Mouse (Mus musculus): Measurements from ENCODE around the gene Odr4. TPM values are rescaled to one million over a fixed set of nuclear protein-coding genes. Genes with fewer than 3 reads are reported as not detected.

The Odr4 gene
- 26.6 and 28.1 TPM in 2 replicates for polyA plus RNA-seq (2016; fragmentation: Nextera tagmentation; extraction: Ambion mirVana)

DNA sequence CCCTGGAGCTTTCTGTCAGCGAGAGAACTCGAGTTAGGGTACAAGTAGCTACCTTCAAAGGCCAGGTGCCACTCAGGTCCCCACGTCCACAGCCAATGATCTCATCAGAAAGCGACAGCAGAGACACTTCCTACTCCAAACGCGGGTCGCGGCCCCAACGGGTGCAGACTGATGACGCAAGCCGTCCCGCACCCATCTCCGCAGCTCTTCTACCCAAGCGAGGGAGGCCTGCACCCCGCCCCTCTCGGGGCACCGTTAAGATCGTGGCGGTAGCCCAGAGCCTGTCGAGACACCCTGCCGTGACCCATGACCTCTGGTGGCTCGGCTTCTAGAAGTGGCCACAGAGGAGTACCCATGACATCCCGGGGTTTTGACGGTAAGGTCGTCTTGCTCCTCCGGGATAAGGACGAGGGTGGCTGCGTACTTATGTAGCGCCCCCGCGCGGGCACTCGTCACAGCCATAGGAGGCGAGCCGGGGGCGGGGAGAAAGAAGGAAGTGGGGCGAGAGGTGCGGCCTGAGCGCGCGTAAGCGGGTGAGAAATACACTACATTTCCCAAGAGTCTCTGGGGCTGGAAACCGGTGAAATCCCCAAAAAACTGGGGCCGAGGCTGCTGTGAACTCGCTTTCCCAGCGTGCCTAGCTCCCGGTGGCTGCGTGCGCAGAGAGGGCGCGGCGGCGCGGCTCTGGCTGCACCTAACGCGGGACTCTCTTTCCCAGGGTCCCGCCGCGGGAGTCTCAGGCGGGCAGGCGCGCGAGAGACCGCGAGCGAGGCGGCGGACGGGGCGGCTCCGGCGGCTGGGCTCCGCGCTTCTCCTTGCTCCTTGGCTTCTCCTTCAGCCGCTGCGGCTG is at the start of gene Odr4, which contains the start of gene Tpr:
Gene Odr4 (minus strand): TSS at position 443 of the 850 bp plus-strand sequence.
Gene Tpr (plus strand): TSS at position 201 of the 850 bp plus-strand sequence.
- no peaks in the 10 kb centered on the region for H3K9me3 ChIP-seq
- H3K4me3 ChIP-seq: peak within 1 kb of the TSS; percentile 82
- under 1% methylated on average over 76 of the region's 76 CpGs for WGBS
- H3K4me1 ChIP-seq: peaks cover 19% of the 10 kb centered on the region
- H3K36me3 ChIP-seq (replicated peaks): peaks cover 46% of the 10 kb centered on the region
- H3K27ac ChIP-seq: peak within 1 kb of the TSS; percentile 92
- no peaks in the 10 kb centered on the region for H3K27me3 ChIP-seq (ENCODE audit: poor library complexity, severe bottlenecking)
- DNase-seq (ENCODE audit: extremely low spot score, low spot score): peak; percentile 97

- no peaks in the 10 kb centered on the region for H3K4me1 ChIP-seq
- no peaks in the 10 kb centered on the region for H3K9me3 ChIP-seq
- no peak for DNase-seq (ENCODE audit: extremely low spot score, low spot score)
- no peaks in the 10 kb centered on the region for H3K27me3 ChIP-seq (ENCODE audit: poor library complexity, severe bottlenecking)
- WGBS: 92% methylated on average over 4 of the region's 4 CpGs
- H3K4me3 ChIP-seq: no peak overlapping the region
- no peak overlapping the region for H3K27ac ChIP-seq
- peaks cover 99% of the 10 kb centered on the region for H3K36me3 ChIP-seq (replicated peaks)
These were observed 48.9 kb upstream of the Odr4 start for GRCm38 (mm10) chr1:150441731-150442130.

- no peak overlapping the region for H3K27ac ChIP-seq
- H3K4me1 ChIP-seq: no peaks in the 10 kb centered on the region
- H3K36me3 ChIP-seq (replicated peaks): peaks cover 99% of the 10 kb centered on the region
- no peaks in the 10 kb centered on the region for H3K9me3 ChIP-seq
- H3K27me3 ChIP-seq (ENCODE audit: poor library complexity, severe bottlenecking): no peaks in the 10 kb centered on the region
- WGBS: 94% methylated on average over 3 of the region's 3 CpGs
- no peak overlapping the region for H3K4me3 ChIP-seq
- DNase-seq (ENCODE audit: extremely low spot score, low spot score): no peak
These were observed 45.8 kb upstream of the Odr4 start for GRCm38 (mm10) chr1:150438641-150439040.

DNA sequence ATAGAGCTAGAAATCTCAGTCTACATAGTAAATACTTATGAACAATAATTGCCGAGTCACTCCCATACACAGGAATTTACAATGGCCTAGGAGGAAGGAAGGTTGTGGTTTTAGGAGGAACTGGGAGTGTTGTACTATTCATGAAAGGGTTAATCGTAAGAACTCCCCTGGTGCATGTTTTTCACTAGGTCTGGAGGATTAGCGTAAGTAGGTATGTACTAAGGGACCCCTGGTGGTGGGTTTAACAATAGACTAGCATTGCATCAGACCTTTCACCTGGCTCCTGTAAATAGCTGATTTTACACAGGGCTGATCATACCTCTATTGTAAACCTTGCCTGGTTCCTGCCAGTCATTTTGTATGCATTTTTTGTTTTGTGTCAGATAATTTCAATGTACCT is 33.3 kb upstream of the Odr4 start:
- no peaks in the 10 kb centered on the region for H3K4me1 ChIP-seq
- no peak overlapping the region for H3K4me3 ChIP-seq
- no peak for DNase-seq (ENCODE audit: extremely low spot score, low spot score)
- WGBS: 69% methylated on average over 3 of the region's 3 CpGs
- H3K27me3 ChIP-seq (ENCODE audit: poor library complexity, severe bottlenecking): no peaks in the 10 kb centered on the region
- H3K9me3 ChIP-seq: no peaks in the 10 kb centered on the region
- peaks cover 100% of the 10 kb centered on the region for H3K36me3 ChIP-seq (replicated peaks)
- no peak overlapping the region for H3K27ac ChIP-seq

DNA sequence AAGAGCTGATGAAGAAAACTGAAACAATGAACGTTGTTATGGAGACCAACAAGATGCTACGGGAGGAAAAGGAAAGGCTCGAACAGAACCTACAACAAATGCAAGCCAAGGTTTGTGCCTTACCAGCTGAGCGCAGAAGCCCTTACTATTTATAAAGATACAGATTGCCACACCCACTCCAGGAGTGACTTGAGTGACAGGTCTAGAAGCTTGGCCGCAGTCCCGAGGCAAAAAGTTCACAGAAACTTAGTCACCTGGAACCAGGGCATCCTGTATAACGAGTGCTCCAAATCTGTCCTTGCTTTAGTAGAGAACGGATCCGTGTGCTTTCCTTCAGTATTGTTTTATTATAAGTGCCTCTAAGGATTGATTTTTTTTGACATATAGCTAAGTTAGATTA is 32.8 kb upstream of the Odr4 start:
- H3K36me3 ChIP-seq (replicated peaks): peaks cover 99% of the 10 kb centered on the region
- no peaks in the 10 kb centered on the region for H3K4me1 ChIP-seq
- DNase-seq (ENCODE audit: extremely low spot score, low spot score): no peak
- no peak overlapping the region for H3K27ac ChIP-seq
- 91% methylated on average over 9 of the region's 9 CpGs for WGBS
- H3K4me3 ChIP-seq: no peak overlapping the region
- H3K27me3 ChIP-seq (ENCODE audit: poor library complexity, severe bottlenecking): no peaks in the 10 kb centered on the region
- no peaks in the 10 kb centered on the region for H3K9me3 ChIP-seq

- Histone ChIP-seq H3K4me1 (no peaks in the 10 kb centered on the region), H3K36me3 (replicated peaks) (peaks cover 99% of the 10 kb centered on the region), H3K27me3 (ENCODE audit: poor library complexity, severe bottlenecking) (no peaks in the 10 kb centered on the region), H3K9me3 (no peaks in the 10 kb centered on the region), H3K4me3 (no peak overlapping the region), H3K27ac (no peak overlapping the region)
- DNase-seq (ENCODE audit: extremely low spot score, low spot score): no peak
- WGBS: 95% methylated on average over 4 of the region's 4 CpGs
These were observed 25.5 kb upstream of the Odr4 start for GRCm38 (mm10) chr1:150418426-150418825.

GRCm38 (mm10) chr1:150416006-150416405 is 23.1 kb upstream of the Odr4 start:
- no peak for DNase-seq (ENCODE audit: extremely low spot score, low spot score)
- Histone ChIP-seq H3K4me1 (no peaks in the 10 kb centered on the region), H3K9me3 (no peaks in the 10 kb centered on the region), H3K4me3 (no peak overlapping the region), H3K27ac (no peak overlapping the region), H3K36me3 (replicated peaks) (peaks cover 98% of the 10 kb centered on the region), H3K27me3 (ENCODE audit: poor library complexity, severe bottlenecking) (no peaks in the 10 kb centered on the region)
- WGBS: 98% methylated on average over 3 of the region's 3 CpGs

DNA sequence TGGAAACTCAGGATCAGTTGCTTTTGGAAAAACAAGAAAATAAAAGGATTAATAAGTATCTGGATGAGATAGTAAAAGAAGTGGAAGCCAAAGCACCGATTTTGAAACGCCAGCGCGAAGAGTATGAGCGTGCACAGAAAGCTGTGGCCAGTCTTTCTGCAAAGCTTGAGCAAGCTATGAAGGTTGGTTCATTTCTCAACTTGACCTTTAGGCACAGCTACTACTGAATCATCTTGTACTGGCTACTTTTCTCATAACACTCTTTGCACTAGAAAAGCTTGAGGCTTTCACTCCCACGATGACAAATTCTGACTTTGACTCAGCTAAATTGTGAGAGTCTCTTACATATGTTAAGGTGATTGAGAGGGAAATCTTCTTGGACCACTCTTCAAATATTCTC is 17.1 kb upstream of the Odr4 start:
- H3K27me3 ChIP-seq (ENCODE audit: poor library complexity, severe bottlenecking): no peaks in the 10 kb centered on the region
- H3K4me3 ChIP-seq: no peak overlapping the region
- 95% methylated on average over 6 of the region's 6 CpGs for WGBS
- H3K36me3 ChIP-seq (replicated peaks): peaks cover 98% of the 10 kb centered on the region
- H3K9me3 ChIP-seq: no peaks in the 10 kb centered on the region
- DNase-seq (ENCODE audit: extremely low spot score, low spot score): no peak
- H3K4me1 ChIP-seq: no peaks in the 10 kb centered on the region
- no peak overlapping the region for H3K27ac ChIP-seq

DNA sequence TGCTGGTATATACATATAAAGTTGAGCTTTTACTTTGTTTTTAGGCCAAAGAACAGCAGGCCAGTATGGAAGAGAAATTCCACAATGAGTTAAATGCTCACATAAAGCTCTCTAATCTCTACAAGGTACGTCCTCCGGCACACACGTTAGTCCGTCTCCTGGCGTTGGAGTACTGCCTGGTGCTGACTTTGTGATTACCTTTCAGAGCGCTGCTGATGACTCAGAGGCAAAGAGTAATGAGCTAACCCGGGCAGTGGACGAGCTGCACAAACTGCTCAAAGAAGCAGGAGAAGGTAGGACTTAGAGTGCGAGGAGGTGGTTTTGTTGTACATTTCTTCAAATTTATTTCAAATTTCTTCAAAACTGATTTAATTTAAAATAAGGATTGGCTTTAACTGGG is 14.4 kb upstream of the Odr4 start:
- WGBS: 93% methylated on average over 9 of the region's 9 CpGs
- DNase-seq (ENCODE audit: extremely low spot score, low spot score): no peak

DNA sequence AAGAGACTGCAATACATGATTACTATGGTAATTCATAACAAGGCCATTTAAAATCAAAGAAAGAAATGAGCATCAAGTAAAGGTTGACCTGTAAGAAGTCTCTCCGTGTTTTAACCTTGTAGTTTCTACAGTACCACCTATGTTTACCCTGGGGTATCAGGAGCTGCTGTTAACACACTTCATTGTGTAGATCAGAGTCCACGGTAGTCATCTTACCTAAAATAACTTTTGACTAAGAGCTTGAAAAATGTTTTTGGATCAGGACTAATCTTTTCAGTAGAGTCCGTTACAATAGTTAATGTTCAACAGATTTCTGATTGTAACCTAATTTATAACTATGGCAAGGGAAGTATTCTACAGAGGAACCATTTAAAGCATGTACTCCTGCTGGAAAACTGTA is 11.7 kb upstream of the Odr4 start:
- 96% methylated on average over 3 of the region's 3 CpGs for WGBS

More for the DNA sequence above, 14.4 kb upstream of the Odr4 start:
- no peaks in the 10 kb centered on the region for H3K9me3 ChIP-seq
- no peaks in the 10 kb centered on the region for H3K4me1 ChIP-seq
- H3K36me3 ChIP-seq (replicated peaks): peaks cover 98% of the 10 kb centered on the region
- no peaks in the 10 kb centered on the region for H3K27me3 ChIP-seq (ENCODE audit: poor library complexity, severe bottlenecking)
- no peak overlapping the region for H3K27ac ChIP-seq
- H3K4me3 ChIP-seq: no peak overlapping the region

DNA sequence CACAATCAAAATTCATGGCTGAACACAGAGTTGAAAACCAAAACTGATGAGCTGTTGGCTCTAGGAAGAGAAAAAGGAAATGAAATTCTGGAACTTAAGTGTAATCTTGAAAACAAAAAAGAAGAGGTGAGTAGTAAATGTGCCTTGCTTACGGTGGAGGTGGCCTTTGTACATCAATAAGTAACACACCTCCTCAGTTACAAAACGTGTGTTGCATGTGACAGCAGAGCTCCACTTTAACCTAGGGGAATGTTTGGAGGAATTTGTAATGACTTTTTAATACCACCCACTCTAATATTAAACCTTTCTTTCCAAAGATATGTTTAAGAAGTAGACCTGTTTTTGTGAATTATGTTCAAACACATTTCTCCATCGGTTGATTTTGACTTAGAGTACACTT is 11.0 kb upstream of the Odr4 start:
- no peaks in the 10 kb centered on the region for H3K9me3 ChIP-seq
- no peak for DNase-seq (ENCODE audit: extremely low spot score, low spot score)
- peaks cover 99% of the 10 kb centered on the region for H3K36me3 ChIP-seq (replicated peaks)
- no peaks in the 10 kb centered on the region for H3K4me1 ChIP-seq
- no peaks in the 10 kb centered on the region for H3K27me3 ChIP-seq (ENCODE audit: poor library complexity, severe bottlenecking)
- no peak overlapping the region for H3K27ac ChIP-seq
- H3K4me3 ChIP-seq: no peak overlapping the region
- WGBS: 95% methylated on average over 3 of the region's 3 CpGs

More for the DNA sequence above, 11.7 kb upstream of the Odr4 start:
- H3K9me3 ChIP-seq: no peaks in the 10 kb centered on the region
- H3K36me3 ChIP-seq (replicated peaks): peaks cover 99% of the 10 kb centered on the region
- no peaks in the 10 kb centered on the region for H3K4me1 ChIP-seq
- no peaks in the 10 kb centered on the region for H3K27me3 ChIP-seq (ENCODE audit: poor library complexity, severe bottlenecking)
- no peak for DNase-seq (ENCODE audit: extremely low spot score, low spot score)
- H3K4me3 ChIP-seq: no peak overlapping the region
- H3K27ac ChIP-seq: no peak overlapping the region

DNA sequence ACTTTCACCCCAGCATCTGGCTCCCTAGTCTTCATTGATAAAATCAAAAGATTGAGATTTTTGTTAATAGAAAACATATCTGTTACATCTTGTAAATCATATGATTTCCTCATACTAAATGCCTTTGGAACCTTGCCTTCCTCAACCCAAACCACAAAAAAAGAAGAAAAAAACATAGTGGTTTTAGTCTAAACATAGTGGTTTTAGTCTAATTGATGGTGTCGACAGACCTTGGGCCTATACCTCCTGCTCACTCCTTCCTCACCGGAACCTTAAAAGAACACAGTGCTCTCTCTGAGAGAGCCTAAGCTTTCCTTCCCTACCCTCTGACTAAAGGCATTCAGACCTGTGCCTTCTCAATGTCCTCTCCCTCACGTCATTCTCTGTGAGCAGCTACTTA is 3.1 kb upstream of the Odr4 start:
- Histone ChIP-seq H3K27me3 (ENCODE audit: poor library complexity, severe bottlenecking) (no peaks in the 10 kb centered on the region), H3K9me3 (no peaks in the 10 kb centered on the region), H3K4me3 (no peak overlapping the region), H3K36me3 (replicated peaks) (peaks cover 62% of the 10 kb centered on the region), H3K4me1 (peaks cover 19% of the 10 kb centered on the region), H3K27ac (no peak overlapping the region)
- 94% methylated on average over 3 of the region's 3 CpGs for WGBS
- DNase-seq (ENCODE audit: extremely low spot score, low spot score): no peak

DNA sequence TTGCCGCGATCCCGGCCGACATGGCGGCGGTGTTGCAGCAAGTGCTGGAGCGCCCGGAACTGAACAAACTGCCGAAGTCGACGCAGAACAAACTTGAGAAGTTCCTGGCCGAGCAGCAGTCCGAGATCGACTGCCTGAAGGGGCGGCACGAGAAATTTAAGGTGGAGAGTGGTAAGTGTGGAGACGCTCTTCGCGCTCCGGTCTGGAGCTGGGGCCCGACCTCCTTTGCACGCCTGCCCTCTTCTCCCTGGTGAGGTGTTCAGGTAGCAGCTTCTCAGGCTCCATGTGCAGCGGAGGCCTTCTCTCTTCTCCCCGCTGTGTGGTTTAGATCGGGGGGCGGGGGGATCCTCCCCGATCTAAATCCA is 590 bp upstream of the Odr4 start:
- H3K4me1 ChIP-seq: peaks cover 19% of the 10 kb centered on the region
- no peaks in the 10 kb centered on the region for H3K27me3 ChIP-seq (ENCODE audit: poor library complexity, severe bottlenecking)
- DNase-seq (ENCODE audit: extremely low spot score, low spot score): no peak
- peaks cover 46% of the 10 kb centered on the region for H3K36me3 ChIP-seq (replicated peaks)
- no peaks in the 10 kb centered on the region for H3K9me3 ChIP-seq
- peak overlapping the region; percentile 92 for H3K27ac ChIP-seq
- peak overlapping the region; percentile 82 for H3K4me3 ChIP-seq
- WGBS: 0% methylated on average over 27 of the region's 27 CpGs

Measured in forebrain, embryonic 10.5 days (tissue).